10 mouse cellular contexts compared by ENCODE assay signal in genomic region chr4:152447731-152448665, GRCm38 (mm10). TPM values are rescaled to one million over a fixed set of nuclear protein-coding genes. Genes with fewer than 3 reads are reported as not detected.
A peak's percentile ranks its signal among the peaks of the same experiment; 100 is the strongest.
DNase-seq lines count a peak whose midpoint lies in the region; ATAC-seq and TF ChIP-seq lines count a peak whose summit lies in the region.
"Had no signal": no experiment of that assay in that cellular context is flagged by ENCODE, and none has a peak within 500 bp of the region (broad histone marks: within the 10 kb centered on the region; RNA-seq: fewer than 3 reads in every experiment).

No protein-coding gene starts in this region.

- no peak overlapping the region for H3K4me2 ChIP-seq in forebrain, embryonic 16.5 days (ENCODE audit: low read length)
- H3K4me2 ChIP-seq in stomach, embryonic 15.5 days, result no peak overlapping the region
- H3K4me2 ChIP-seq in stomach, postnatal 0 days (replicated peaks; ENCODE audit: low read depth), result no peak overlapping the region
- H3K4me2 ChIP-seq: hindbrain, embryonic 12.5 days had no signal

- ATAC-seq in forebrain, embryonic 16.5 days, result no peak
- 0 out of 2 replicates have a peak, but pooled peaks have one; percentile 14 for ATAC-seq in stomach, embryonic 15.5 days (ENCODE audit: insufficient read depth, low FRiP score, low read depth)
- ATAC-seq in stomach, postnatal 0 days (ENCODE audit: low FRiP score, low TSS enrichment), result no peak

- 86% methylated on average over 22 of the region's 22 CpGs for WGBS in forebrain, embryonic 10.5 days
- 84% methylated on average over 22 of the region's 22 CpGs for WGBS in forebrain, embryonic 16.5 days
- 70% methylated on average over 22 of the region's 22 CpGs for WGBS in stomach, embryonic 15.5 days
- 74% methylated on average over 22 of the region's 22 CpGs for WGBS in stomach, postnatal 0 days

- H3K9ac ChIP-seq in forebrain, embryonic 16.5 days (replicated peaks; ENCODE audit: low read depth, low read length), result no peak overlapping the region
- no peak overlapping the region for H3K9ac ChIP-seq in stomach, embryonic 15.5 days
- H3K9ac ChIP-seq in stomach, postnatal 0 days (ENCODE audit: low read length), result no peak overlapping the region
- H3K9ac ChIP-seq: hindbrain, embryonic 12.5 days had no signal

- peaks cover 11% of the 10 kb centered on the region for H3K4me1 ChIP-seq in forebrain, embryonic 10.5 days
- no peaks in the 10 kb centered on the region for H3K4me1 ChIP-seq in forebrain, embryonic 16.5 days (replicated peaks; ENCODE audit: control insufficient read depth, insufficient read depth, low read length)
- no peaks in the 10 kb centered on the region for H3K4me1 ChIP-seq in stomach, embryonic 15.5 days
- H3K4me1 ChIP-seq in stomach, postnatal 0 days (replicated peaks; ENCODE audit: control insufficient read depth, insufficient read depth), result no peaks in the 10 kb centered on the region

- no peak for TF ChIP-seq EP300 in stomach, postnatal 0 days (optimal IDR thresholded peaks at IDR 0.05)

- H3K9me3 ChIP-seq in forebrain, embryonic 10.5 days, result no peaks in the 10 kb centered on the region
- H3K9me3 ChIP-seq in forebrain, embryonic 16.5 days (ENCODE audit: control insufficient read depth, low read length), result no peaks in the 10 kb centered on the region
- H3K9me3 ChIP-seq in stomach, embryonic 15.5 days, result no peaks in the 10 kb centered on the region
- no peaks in the 10 kb centered on the region for H3K9me3 ChIP-seq in stomach, postnatal 0 days (ENCODE audit: control insufficient read depth, low read length)
- H3K9me3 ChIP-seq: hindbrain, embryonic 12.5 days had no signal

- no peak overlapping the region for H3K4me3 ChIP-seq in forebrain, embryonic 10.5 days
- H3K4me3 ChIP-seq in forebrain, embryonic 16.5 days (replicated peaks; ENCODE audit: low read length), result no peak overlapping the region
- H3K4me3 ChIP-seq in stomach, embryonic 15.5 days (replicated peaks), result no peak overlapping the region; the same call in 1 of the 2 replicates
- H3K4me3 ChIP-seq in stomach, postnatal 0 days (ENCODE audit: low read depth, low read length), result no peak overlapping the region
- H3K4me3 ChIP-seq: hindbrain, embryonic 12.5 days had no signal

- H3K36me3 ChIP-seq in forebrain, embryonic 10.5 days (replicated peaks), result no peaks in the 10 kb centered on the region
- H3K36me3 ChIP-seq in forebrain, embryonic 16.5 days (ENCODE audit: control insufficient read depth, insufficient read depth), result no peaks in the 10 kb centered on the region
- no peaks in the 10 kb centered on the region for H3K36me3 ChIP-seq in stomach, embryonic 15.5 days
- no peaks in the 10 kb centered on the region for H3K36me3 ChIP-seq in stomach, postnatal 0 days (ENCODE audit: control insufficient read depth, insufficient read depth, low read length)
- H3K36me3 ChIP-seq: hindbrain, embryonic 12.5 days had no signal

- DNase-seq in forebrain, embryonic 10.5 days (ENCODE audit: extremely low spot score, low spot score), result no peak
- no peak for DNase-seq in stomach, postnatal 0 days (ENCODE audit: low spot score)
- peak; percentile 18 for DNase-seq in lung, postnatal 36 days
- peak; percentile 50 for DNase-seq in thymus, postnatal 4 days
- no peak for DNase-seq in adrenal gland, postnatal 25 days
- DNase-seq in left cerebral cortex, adult 18-20 months (ENCODE audit: low spot score in 2 of 2), result no peak
- DNase-seq: adrenal gland, adult 2 months had no signal

- peak overlapping the region; percentile 12; the same call in 1 of the 2 replicates for H3K27ac ChIP-seq in forebrain, embryonic 10.5 days
- no peak overlapping the region for H3K27ac ChIP-seq in forebrain, embryonic 16.5 days (ENCODE audit: low read length)
- H3K27ac ChIP-seq in stomach, embryonic 15.5 days, result no peak overlapping the region
- no peak overlapping the region for H3K27ac ChIP-seq in stomach, postnatal 0 days (replicated peaks)
- H3K27ac ChIP-seq: hindbrain, embryonic 12.5 days had no signal

- TF ChIP-seq CTCF in stomach, postnatal 0 days (IDR thresholded peaks at IDR 0.05; ENCODE audit: low read depth), result no peak

- no peaks in the 10 kb centered on the region for H3K27me3 ChIP-seq in forebrain, embryonic 10.5 days (ENCODE audit: poor library complexity, severe bottlenecking)
- no peaks in the 10 kb centered on the region for H3K27me3 ChIP-seq in forebrain, embryonic 16.5 days (replicated peaks; ENCODE audit: control insufficient read depth, insufficient read depth, low read length)
- no peaks in the 10 kb centered on the region for H3K27me3 ChIP-seq in stomach, embryonic 15.5 days (replicated peaks)
- H3K27me3 ChIP-seq in stomach, postnatal 0 days (ENCODE audit: control insufficient read depth, insufficient read depth, low read length), result no peaks in the 10 kb centered on the region
- H3K27me3 ChIP-seq: hindbrain, embryonic 12.5 days had no signal

RNA-seq across cellular contexts. Expression of gene Nphp4, which starts 28.5 kb away (rescaled TPM):
- 6.5 TPM in 2 replicates for polyA plus RNA-seq in forebrain, embryonic 10.5 days (2016; fragmentation: Nextera tagmentation; extraction: Ambion mirVana)
- polyA plus RNA-seq in forebrain, embryonic 16.5 days (2015; fragmentation: Nextera tagmentation; extraction: Ambion mirVana), result 5.5 and 5.7 TPM in 2 replicates
- polyA plus RNA-seq in stomach, embryonic 15.5 days (2015; fragmentation: Nextera tagmentation; extraction: Ambion mirVana), result 1.9 and 2.2 TPM in 2 replicates
- 0.48 and 0.58 TPM in 2 replicates for polyA plus RNA-seq in stomach, postnatal 0 days (2015; fragmentation: Nextera tagmentation; extraction: Ambion mirVana)
- total RNA-seq in adrenal gland, postnatal 25 days (2021), result 2.7 and 4.1 TPM in 2 replicates
- total RNA-seq in left cerebral cortex, adult 18-20 months (2021), result 10 to 100 TPM; 18.4 to 23.9 TPM

RNA-seq across cellular contexts. Expression of gene Kcnab2, which starts 29.7 kb away (rescaled TPM):
- polyA plus RNA-seq in forebrain, embryonic 10.5 days (2016; fragmentation: Nextera tagmentation; extraction: Ambion mirVana), result 10.1 and 11.2 TPM in 2 replicates
- polyA plus RNA-seq in forebrain, embryonic 16.5 days (2015; fragmentation: Nextera tagmentation; extraction: Ambion mirVana), result 15.1 and 19.2 TPM in 2 replicates
- polyA plus RNA-seq in stomach, embryonic 15.5 days (2015; fragmentation: Nextera tagmentation; extraction: Ambion mirVana), result 5.0 and 5.2 TPM in 2 replicates
- 1.2 and 1.3 TPM in 2 replicates for polyA plus RNA-seq in stomach, postnatal 0 days (2015; fragmentation: Nextera tagmentation; extraction: Ambion mirVana)
- total RNA-seq in adrenal gland, postnatal 25 days (2021), result 4.4 and 8.4 TPM in 2 replicates
- total RNA-seq in left cerebral cortex, adult 18-20 months (2021), result 100 to 1,000 TPM; 382 to 428 TPM

Comparison
In these comparisons a context has a peak if more than half of its experiments do, and no peak if none do; other contexts are left out.
1. DNase-seq: peak in lung, postnatal 36 days (single experiment) and thymus, postnatal 4 days (single experiment); none in forebrain, embryonic 10.5 days (single experiment), stomach, postnatal 0 days (single experiment), adrenal gland, postnatal 25 days (single experiment) and left cerebral cortex, adult 18-20 months (0 of 2).